Mouse (Mus musculus) myocyte (in vitro differentiated cells): ENCODE results near the gene Zfp637.

ENCODE experiments used
- CEBPB ChIP-seq: IDR thresholded peaks from 2 replicates; pipeline ENCODE4 v1.6.1; 2011; ENCODE audit warnings: mild to moderate bottlenecking, moderate library complexity; ENCODE audit not compliant: poor library complexity, insufficient read depth, severe bottlenecking
- E2F4 ChIP-seq: IDR thresholded peaks from one replicate; pipeline ENCODE4 v1.6.1; 2011; ENCODE audit warnings: mild to moderate bottlenecking, control low read depth, moderate library complexity; ENCODE audit not compliant: insufficient read depth
- POLR2A ChIP-seq: IDR thresholded peaks from one replicate; pipeline ENCODE4 v1.6.1; 2011; ENCODE audit warnings: low read depth, mild to moderate bottlenecking, control low read depth, moderate library complexity; ENCODE audit not compliant: insufficient read length
- USF1 ChIP-seq: IDR thresholded peaks from one replicate; pipeline ENCODE4 v1.6.1; 2011; ENCODE audit warnings: low read depth, mild to moderate bottlenecking, control low read depth, moderate library complexity

DNA sequence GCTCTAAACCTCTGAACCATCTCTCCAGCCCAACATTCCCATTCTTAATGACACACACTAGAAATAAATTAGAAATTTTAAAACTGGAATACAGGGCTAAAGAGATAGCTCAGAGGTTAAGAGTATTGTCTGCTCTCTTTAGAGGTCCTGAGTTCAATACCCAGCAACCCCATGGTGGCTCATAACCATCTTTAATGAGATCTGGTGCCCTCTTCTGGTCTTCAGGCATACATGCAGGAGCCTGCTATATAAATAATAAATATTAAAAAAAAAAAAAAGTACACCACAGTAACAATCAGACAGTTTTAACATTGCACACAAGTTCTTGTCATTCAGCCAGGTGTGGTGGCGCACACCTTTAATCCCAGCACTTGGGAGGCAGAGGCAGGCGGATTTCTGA is 6.8 kb downstream of the Zfp637 start:
- TF ChIP-seq POLR2A (no peak), E2F4 (no peak), USF1 (no peak), CEBPB (no peak)
